28 mouse cellular contexts compared by ENCODE assay signal in genomic region chr9:15584209-15584608, GRCm38 (mm10). TPM values are rescaled to one million over a fixed set of nuclear protein-coding genes. Genes with fewer than 3 reads are reported as not detected.
DNase-seq lines count a peak whose midpoint lies in the region; ATAC-seq and TF ChIP-seq lines count a peak whose summit lies in the region.
"Had no signal": no experiment of that assay in that cellular context is flagged by ENCODE, and none has a peak within 500 bp of the region (broad histone marks: within the 10 kb centered on the region; RNA-seq: fewer than 3 reads in every experiment).

No protein-coding gene starts in this region.

- DNase-seq in heart, adult 11 months, result peak; percentile 83
- DNase-seq in heart, postnatal 10 days, result no peak
- peak; percentile 57 for DNase-seq in midbrain, embryonic 11.5 days (ENCODE audit: low spot score, missing footprints)
- DNase-seq in midbrain, postnatal 0 days (ENCODE audit: low spot score), result no peak
- peak; percentile 9 for DNase-seq in embryonic facial prominence, embryonic 14.5 days (ENCODE audit: low spot score)
- no peak for DNase-seq in limb, embryonic 14.5 days (ENCODE audit: low spot score)
- DNase-seq: adrenal gland, adult 8-10 months; adrenal gland, postnatal 25 days; cerebellum, adult 11-12 months; cerebellum, adult 8-10 months; cerebellum, postnatal 10 days; cerebellum, postnatal 36 days; embryo, embryonic 11 days; gastrocnemius, adult 2 months; gastrocnemius, postnatal 14 days; heart, adult 18-20 months; heart, postnatal 14 days; heart, postnatal 4 days had no signal

- H3K4me1 ChIP-seq in midbrain, embryonic 11.5 days (ENCODE audit: control insufficient read depth, insufficient read depth, low read length), result no peaks in the 10 kb centered on the region
- no peaks in the 10 kb centered on the region for H3K4me1 ChIP-seq in midbrain, postnatal 0 days (ENCODE audit: insufficient read depth, low read length)
- peaks cover 4% of the 10 kb centered on the region; the same call in 1 of the 2 replicates for H3K4me1 ChIP-seq in embryonic facial prominence, embryonic 14.5 days (ENCODE audit: control insufficient read depth, insufficient read depth, low read length)
- no peaks in the 10 kb centered on the region for H3K4me1 ChIP-seq in limb, embryonic 14.5 days (ENCODE audit: control insufficient read depth, insufficient read depth, low read length)
- H3K4me1 ChIP-seq: forebrain, embryonic 12.5 days; forebrain, embryonic 15.5 days; heart, embryonic 12.5 days; heart, embryonic 15.5 days; hindbrain, embryonic 15.5 days had no signal

- no peaks in the 10 kb centered on the region for H3K36me3 ChIP-seq in midbrain, embryonic 11.5 days (ENCODE audit: control insufficient read depth, insufficient read depth, low read length)
- no peaks in the 10 kb centered on the region for H3K36me3 ChIP-seq in midbrain, postnatal 0 days (ENCODE audit: insufficient read depth, low read length)
- H3K36me3 ChIP-seq in embryonic facial prominence, embryonic 14.5 days (ENCODE audit: control insufficient read depth, insufficient read depth, low read length), result no peaks in the 10 kb centered on the region
- H3K36me3 ChIP-seq in limb, embryonic 14.5 days (ENCODE audit: control insufficient read depth, insufficient read depth, low read length), result no peaks in the 10 kb centered on the region
- H3K36me3 ChIP-seq: forebrain, embryonic 12.5 days; forebrain, embryonic 15.5 days; heart, embryonic 12.5 days; heart, embryonic 15.5 days; hindbrain, embryonic 15.5 days had no signal

- no peak for TF ChIP-seq POLR2A in limb, embryonic 14.5 days (IDR thresholded peaks at IDR 0.05; ENCODE audit: borderline replicate concordance, extremely low read depth, insufficient read depth, insufficient read length)

- no peak for TF ChIP-seq CTCF in midbrain, postnatal 0 days (IDR thresholded peaks at IDR 0.05)

- no peak overlapping the region for H3K4me2 ChIP-seq in midbrain, embryonic 11.5 days
- no peak overlapping the region for H3K4me2 ChIP-seq in midbrain, postnatal 0 days (ENCODE audit: low read depth, low read length, poor library complexity, severe bottlenecking)
- no peak overlapping the region for H3K4me2 ChIP-seq in embryonic facial prominence, embryonic 14.5 days (ENCODE audit: low read depth, low read length)
- no peak overlapping the region for H3K4me2 ChIP-seq in limb, embryonic 14.5 days (replicated peaks; ENCODE audit: low read depth, low read length, severe bottlenecking)
- H3K4me2 ChIP-seq: forebrain, embryonic 12.5 days; forebrain, embryonic 15.5 days; heart, embryonic 12.5 days; heart, embryonic 15.5 days; hindbrain, embryonic 15.5 days had no signal

- no peak overlapping the region for H3K9ac ChIP-seq in midbrain, embryonic 11.5 days (ENCODE audit: low read length)
- no peak overlapping the region for H3K9ac ChIP-seq in midbrain, postnatal 0 days (replicated peaks; ENCODE audit: low read length, poor library complexity, severe bottlenecking)
- H3K9ac ChIP-seq in embryonic facial prominence, embryonic 14.5 days (ENCODE audit: low read depth, low read length), result no peak overlapping the region
- H3K9ac ChIP-seq in limb, embryonic 14.5 days (ENCODE audit: low read depth, low read length, severe bottlenecking), result no peak overlapping the region
- H3K9ac ChIP-seq: forebrain, embryonic 12.5 days; forebrain, embryonic 15.5 days; heart, embryonic 12.5 days; heart, embryonic 15.5 days; hindbrain, embryonic 15.5 days had no signal

- H3K27ac ChIP-seq in midbrain, embryonic 11.5 days (ENCODE audit: low read depth, low read length), result no peak overlapping the region
- H3K27ac ChIP-seq in midbrain, postnatal 0 days (ENCODE audit: low read depth, low read length), result no peak overlapping the region
- no peak overlapping the region for H3K27ac ChIP-seq in embryonic facial prominence, embryonic 14.5 days (replicated peaks; ENCODE audit: low read depth, low read length)
- no peak overlapping the region for H3K27ac ChIP-seq in limb, embryonic 14.5 days (replicated peaks; ENCODE audit: low read depth, low read length)
- H3K27ac ChIP-seq: forebrain, embryonic 12.5 days; forebrain, embryonic 15.5 days; gastrocnemius, adult 2 months; heart, embryonic 15.5 days; hindbrain, embryonic 15.5 days had no signal

- intact Hi-C loops in heart, postnatal 10 days (cut with DNase I), result no loop called here

- 84% methylated on average over 9 of the region's 9 CpGs for WGBS in midbrain, embryonic 11.5 days
- 85% methylated on average over 9 of the region's 9 CpGs for WGBS in midbrain, postnatal 0 days
- WGBS in embryonic facial prominence, embryonic 14.5 days, result 80% methylated on average over 9 of the region's 9 CpGs
- 85% methylated on average over 9 of the region's 9 CpGs for WGBS in limb, embryonic 14.5 days

- H3K27me3 ChIP-seq in midbrain, embryonic 11.5 days (ENCODE audit: control insufficient read depth, insufficient read depth, low read length), result no peaks in the 10 kb centered on the region
- no peaks in the 10 kb centered on the region for H3K27me3 ChIP-seq in midbrain, postnatal 0 days (ENCODE audit: insufficient read depth, low read length)
- no peaks in the 10 kb centered on the region for H3K27me3 ChIP-seq in embryonic facial prominence, embryonic 14.5 days (replicated peaks; ENCODE audit: control insufficient read depth, insufficient read depth, low read length)
- no peaks in the 10 kb centered on the region for H3K27me3 ChIP-seq in limb, embryonic 14.5 days (ENCODE audit: control insufficient read depth, insufficient read depth, low read length)
- H3K27me3 ChIP-seq: forebrain, embryonic 12.5 days; forebrain, embryonic 15.5 days; heart, embryonic 12.5 days; heart, embryonic 15.5 days; hindbrain, embryonic 15.5 days had no signal

- ATAC-seq in midbrain, embryonic 11.5 days (ENCODE audit: low FRiP score), result no peak
- no peak for ATAC-seq in midbrain, postnatal 0 days (ENCODE audit: low FRiP score)
- ATAC-seq in embryonic facial prominence, embryonic 14.5 days (ENCODE audit: low read depth), result peak; percentile 33; the same call in 1 of the 2 replicates
- peak; percentile 57; the same call in 1 of the 2 replicates for ATAC-seq in limb, embryonic 14.5 days (ENCODE audit: low FRiP score, low read depth)
- ATAC-seq: activated CD4-positive, CD25-positive, alpha-beta regulatory T cell, adult 4 months; CD4-positive, CD25-positive, alpha-beta regulatory T cell, adult 4 months; forebrain, embryonic 15.5 days had no signal

- no peaks in the 10 kb centered on the region for H3K9me3 ChIP-seq in midbrain, embryonic 11.5 days (ENCODE audit: control insufficient read depth, low read length)
- H3K9me3 ChIP-seq in midbrain, postnatal 0 days (ENCODE audit: low read length), result no peaks in the 10 kb centered on the region
- no peaks in the 10 kb centered on the region for H3K9me3 ChIP-seq in embryonic facial prominence, embryonic 14.5 days (ENCODE audit: control insufficient read depth, low read length)
- no peaks in the 10 kb centered on the region for H3K9me3 ChIP-seq in limb, embryonic 14.5 days (ENCODE audit: control insufficient read depth, low read length)
- H3K9me3 ChIP-seq: forebrain, embryonic 12.5 days; forebrain, embryonic 15.5 days; heart, embryonic 12.5 days; heart, embryonic 15.5 days; hindbrain, embryonic 15.5 days had no signal

- no peak overlapping the region for H3K4me3 ChIP-seq in midbrain, embryonic 11.5 days (ENCODE audit: low read depth, low read length)
- no peak overlapping the region for H3K4me3 ChIP-seq in midbrain, postnatal 0 days (ENCODE audit: low read depth, low read length)
- H3K4me3 ChIP-seq in embryonic facial prominence, embryonic 14.5 days (ENCODE audit: low read depth, low read length), result no peak overlapping the region
- H3K4me3 ChIP-seq in limb, embryonic 14.5 days (replicated peaks; ENCODE audit: low read length), result no peak overlapping the region
- H3K4me3 ChIP-seq: erythroblast, embryonic 14.5 days; forebrain, embryonic 12.5 days; forebrain, embryonic 15.5 days; gastrocnemius, adult 2 months; heart, embryonic 12.5 days; heart, embryonic 15.5 days; hindbrain, embryonic 15.5 days had no signal

RNA-seq across cellular contexts. Expression of gene Deup1, which starts 43.5 kb away (rescaled TPM):
- total RNA-seq in heart, postnatal 10 days (2021), result under 1 TPM; 0.12 to 0.32 TPM
- 0.32 and 0.52 TPM in 2 replicates for polyA plus RNA-seq in midbrain, embryonic 11.5 days (2014; fragmentation: Nextera tagmentation; extraction: Ambion mirVana)
- total RNA-seq in midbrain, postnatal 0 days (2014; rRNA removed), result 1.3 and 2.4 TPM in 2 replicates
- polyA plus RNA-seq in midbrain, postnatal 0 days (2015; fragmentation: Nextera tagmentation; extraction: Ambion mirVana), result 2.5 and 2.7 TPM in 2 replicates
- 5.8 and 14.9 TPM in 2 replicates for polyA plus RNA-seq in embryonic facial prominence, embryonic 14.5 days (2014; fragmentation: Nextera tagmentation; extraction: Ambion mirVana)
- polyA plus RNA-seq in limb, embryonic 14.5 days (2012; rRNA removed), result 0.10 and 0.13 TPM in 2 replicates
- polyA plus RNA-seq in limb, embryonic 14.5 days (2014; fragmentation: Nextera tagmentation; extraction: Ambion mirVana), result 0.39 TPM in 1 of 2 replicates, not detected in the other
- total RNA-seq: gastrocnemius, adult 2 months; MEL had no signal
- polyA plus RNA-seq: C2C12 had no signal

Comparison
In these comparisons a context has a peak if more than half of its experiments do, and no peak if none do; other contexts are left out.
1. DNase-seq: peak in heart, adult 11 months (single experiment), midbrain, embryonic 11.5 days (single experiment) and embryonic facial prominence, embryonic 14.5 days (single experiment); none in heart, postnatal 10 days (0 of 2), midbrain, postnatal 0 days (single experiment) and limb, embryonic 14.5 days (single experiment).
2. ATAC-seq: peak in embryonic facial prominence, embryonic 14.5 days (single experiment) and limb, embryonic 14.5 days (single experiment); none in midbrain, embryonic 11.5 days (single experiment) and midbrain, postnatal 0 days (single experiment).